Mouse (Mus musculus) hindbrain, embryonic 16.5 days (tissue): Measurements from ENCODE around the gene Mns1. TPM values are rescaled to one million over a fixed set of nuclear protein-coding genes. Genes with fewer than 3 reads are reported as not detected.

Experiments
- ATAC-seq: fragments of 200-750 bp; cut with Nextera tagmentation; 2 replicates; pipeline ENCODE4 v1.8.0; 2017; ENCODE audit warnings: moderate TSS enrichment, moderate library complexity
- H3K27ac ChIP-seq: fragments of 300-500 bp; sonication (generic); 2 replicates; pipeline ENCODE4 v1.5.1; 2014; ENCODE audit warnings: low read depth, mild to moderate bottlenecking, control low read depth, low read length, moderate library complexity
- H3K27me3 ChIP-seq: fragments of 300-500 bp; sonication (generic); replicated peaks from 2 replicates; pipeline ENCODE4 v1.6.1; 2014; ENCODE audit warnings: low read length; ENCODE audit not compliant: control insufficient read depth, insufficient read depth
- H3K36me3 ChIP-seq: fragments of 300-500 bp; sonication (generic); 2 replicates; pipeline ENCODE4 v1.6.1; 2014; ENCODE audit warnings: mild to moderate bottlenecking, low read length, moderate library complexity, mixed read lengths; ENCODE audit not compliant: control insufficient read depth, insufficient read depth
- H3K4me1 ChIP-seq: fragments of 300-500 bp; sonication (generic); 2 replicates; pipeline ENCODE4 v1.6.1; 2014; ENCODE audit warnings: low read depth, low read length; ENCODE audit not compliant: control insufficient read depth, insufficient read depth
- H3K4me2 ChIP-seq: fragments of 300-500 bp; sonication (generic); 2 replicates; pipeline ENCODE4 v1.6.1; 2014; ENCODE audit warnings: mild to moderate bottlenecking, low read length, control low read depth, moderate library complexity
- H3K4me3 ChIP-seq: fragments of 300-500 bp; sonication (generic); 2 replicates; pipeline ENCODE4 v1.5.1; 2014; ENCODE audit warnings: mild to moderate bottlenecking, low read length, control low read depth, moderate library complexity
- H3K9ac ChIP-seq: fragments of 300-500 bp; sonication (generic); 2 replicates; pipeline ENCODE4 v1.6.1; 2014; ENCODE audit warnings: low read depth, mild to moderate bottlenecking, control low read depth, low read length, moderate library complexity
- H3K9me3 ChIP-seq: fragments of 300-500 bp; sonication (generic); 2 replicates; pipeline ENCODE4 v1.6.1; 2014; ENCODE audit warnings: mild to moderate bottlenecking, low read length, moderate library complexity; ENCODE audit not compliant: control insufficient read depth
- WGBS: fragments of 180-500 bp; shearing (Covaris S2); extraction: QIAGEN DNeasy Blood & Tissue Kit; methylation state at CpG from one replicate; pipeline ENCODE4 v1.1.7; 2014; 5-methylcytosine and 5-hydroxymethylcytosine counted together
- polyA plus RNA-seq: library from polyadenylated mRNA; unstranded; fragments of >200 nt; fragmentation: Nextera tagmentation; extraction: Ambion mirVana; gene quantifications from 2 replicates; pipeline ENCODE4 v1.2.1, GENCODE M21; 2015

The Mns1 gene
- polyA plus RNA-seq, 1 experiment from 2014 or later = 9.2 TPM

DNA sequence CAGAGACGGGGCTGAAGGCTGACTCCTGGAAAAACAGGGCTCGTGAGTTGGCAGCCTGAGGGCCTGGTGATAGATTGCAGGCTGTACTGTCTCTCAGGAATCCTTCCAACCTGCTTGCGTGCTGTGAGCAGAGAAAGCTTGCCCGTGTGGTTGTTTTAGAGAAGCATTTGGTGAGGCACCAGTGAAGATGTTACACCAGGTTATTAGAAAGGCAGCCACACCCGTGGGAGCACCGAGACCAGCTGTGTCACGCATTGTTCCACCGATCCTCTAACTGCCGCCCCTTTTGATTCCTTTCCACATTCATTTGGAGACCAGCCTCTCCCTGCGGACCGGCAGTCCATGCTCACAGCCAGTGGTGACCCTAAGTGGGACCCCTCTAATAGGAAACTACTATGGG, 15.5 kb upstream of the Mns1 start:
- Histone ChIP-seq H3K4me1 (peaks cover 15% of the 10 kb centered on the region), H3K36me3 (no peaks in the 10 kb centered on the region), H3K4me3 (no peak overlapping the region), H3K9ac (peak overlapping the region; percentile 8; the same call in 1 of the 2 replicates), H3K27me3 (no peaks in the 10 kb centered on the region), H3K27ac (peak overlapping the region; percentile 49; the same call in 1 of the 2 replicates), H3K4me2 (no peak overlapping the region), H3K9me3 (no peaks in the 10 kb centered on the region)
- ATAC-seq = no peak
- WGBS = 38% methylated on average over 11 of the region's 11 CpGs

DNA sequence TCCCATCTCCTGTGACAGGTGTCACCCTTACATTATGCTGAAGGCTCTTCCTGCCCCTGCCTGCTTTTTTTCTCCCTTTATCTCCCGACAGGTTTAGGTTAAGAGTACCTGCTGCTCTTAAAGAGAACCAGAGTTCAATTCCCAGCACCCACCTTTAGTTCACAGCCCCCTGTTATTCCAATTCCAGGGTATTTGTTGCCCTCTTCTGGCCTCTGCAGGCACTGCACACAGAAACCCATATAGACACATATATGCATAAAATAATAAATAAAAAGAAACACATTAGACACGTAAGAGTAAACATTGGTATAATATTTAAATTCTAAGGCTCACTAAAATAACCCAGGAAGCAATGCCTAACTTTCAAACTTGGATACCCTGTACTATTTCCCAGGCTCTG, 15.1 kb upstream of the Mns1 start:
- Histone ChIP-seq H3K36me3 (no peaks in the 10 kb centered on the region), H3K9ac (no peak overlapping the region), H3K4me2 (no peak overlapping the region), H3K27ac (no peak overlapping the region), H3K4me3 (no peak overlapping the region), H3K4me1 (peaks cover 15% of the 10 kb centered on the region), H3K27me3 (no peaks in the 10 kb centered on the region), H3K9me3 (no peaks in the 10 kb centered on the region)
- no peak for ATAC-seq
- 82% methylated on average over 2 of the region's 2 CpGs for WGBS

DNA sequence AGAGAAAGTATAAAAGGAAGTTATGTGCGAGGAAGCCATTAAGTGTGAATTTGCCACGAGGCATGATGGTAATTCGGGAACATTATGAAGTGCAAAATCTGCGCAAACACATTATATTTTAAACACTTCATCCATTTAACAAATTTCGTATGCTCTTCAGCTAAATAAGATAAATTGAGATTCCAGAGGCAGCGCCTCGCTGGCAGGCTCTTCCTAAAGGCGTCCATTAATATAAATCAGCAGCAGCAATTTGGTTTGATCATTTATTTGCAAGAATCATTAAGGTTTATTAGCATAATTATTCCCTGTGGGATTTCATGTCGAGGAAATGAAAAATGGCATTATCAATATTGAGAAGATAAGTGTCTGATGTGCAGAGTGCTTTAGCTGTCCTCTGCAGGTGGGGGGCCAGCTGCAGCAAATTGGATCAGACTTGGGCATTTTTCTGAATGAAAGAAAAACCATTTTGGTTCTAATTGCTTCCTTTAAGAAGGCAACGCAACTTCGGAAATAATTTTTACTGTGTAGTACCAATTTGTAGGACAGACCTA, 12.4 kb upstream of the Mns1 start:
- Histone ChIP-seq H3K9ac (no peak overlapping the region), H3K4me1 (peaks cover 15% of the 10 kb centered on the region), H3K4me2 (peak overlapping the region; percentile 12; the same call in 1 of the 2 replicates), H3K9me3 (no peaks in the 10 kb centered on the region), H3K36me3 (no peaks in the 10 kb centered on the region), H3K27me3 (no peaks in the 10 kb centered on the region), H3K27ac (no peak overlapping the region), H3K4me3 (no peak overlapping the region)
- peak; percentile 31; the same call in 1 of the 2 replicates for ATAC-seq
- WGBS = 48% methylated on average over 11 of the region's 11 CpGs

DNA sequence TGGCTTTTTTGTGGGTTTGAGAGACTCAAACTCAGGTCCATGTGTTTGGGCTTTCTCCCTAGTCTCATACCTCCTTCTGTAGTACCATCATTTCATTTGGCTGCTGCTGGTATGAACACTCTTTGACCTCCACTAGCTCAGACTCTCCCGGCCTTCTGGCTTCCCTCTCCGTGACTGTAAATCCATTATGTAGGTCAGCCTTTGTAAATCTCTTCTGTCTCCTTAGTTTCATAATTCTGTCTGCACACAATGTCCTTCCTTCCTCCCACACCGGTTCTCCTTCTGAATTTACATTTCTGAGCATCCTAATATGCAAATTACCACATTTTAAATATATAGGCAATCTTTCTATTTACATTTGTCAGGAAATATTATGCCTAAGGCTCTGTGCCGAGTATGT, 9.9 kb upstream of the Mns1 start:
- Histone ChIP-seq H3K4me2 (no peak overlapping the region), H3K9me3 (no peaks in the 10 kb centered on the region), H3K27ac (no peak overlapping the region), H3K4me3 (no peak overlapping the region), H3K36me3 (no peaks in the 10 kb centered on the region), H3K9ac (no peak overlapping the region), H3K4me1 (peaks cover 3% of the 10 kb centered on the region; the same call in 1 of the 2 replicates), H3K27me3 (no peaks in the 10 kb centered on the region)
- 68% methylated on average over 4 of the region's 4 CpGs for WGBS
- no peak for ATAC-seq

DNA sequence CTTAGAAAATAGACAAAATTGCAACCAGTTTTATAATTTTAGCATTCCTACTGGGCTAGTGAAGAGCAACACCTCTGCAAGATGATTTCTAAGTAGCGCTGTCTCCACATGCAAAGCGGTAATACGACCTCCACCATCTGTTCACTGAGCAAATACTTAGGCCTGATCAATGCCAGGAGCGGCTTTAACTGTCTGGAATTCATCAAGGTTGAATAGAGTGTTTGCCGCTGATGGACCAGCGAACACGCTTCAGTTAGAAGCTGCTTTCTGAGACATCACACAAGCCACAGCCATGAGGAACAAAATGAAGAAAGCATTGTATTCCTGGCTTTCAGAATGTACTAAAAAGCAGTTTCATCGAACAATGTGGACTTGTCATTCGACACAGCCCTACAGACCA, 2.9 kb upstream of the Mns1 start:
- Histone ChIP-seq H3K27ac (no peak overlapping the region), H3K27me3 (no peaks in the 10 kb centered on the region), H3K4me1 (peaks cover 8% of the 10 kb centered on the region), H3K4me2 (no peak overlapping the region), H3K9me3 (no peaks in the 10 kb centered on the region), H3K36me3 (no peaks in the 10 kb centered on the region), H3K4me3 (no peak overlapping the region), H3K9ac (no peak overlapping the region)
- 44% methylated on average over 9 of the region's 9 CpGs for WGBS
- ATAC-seq = no peak

DNA sequence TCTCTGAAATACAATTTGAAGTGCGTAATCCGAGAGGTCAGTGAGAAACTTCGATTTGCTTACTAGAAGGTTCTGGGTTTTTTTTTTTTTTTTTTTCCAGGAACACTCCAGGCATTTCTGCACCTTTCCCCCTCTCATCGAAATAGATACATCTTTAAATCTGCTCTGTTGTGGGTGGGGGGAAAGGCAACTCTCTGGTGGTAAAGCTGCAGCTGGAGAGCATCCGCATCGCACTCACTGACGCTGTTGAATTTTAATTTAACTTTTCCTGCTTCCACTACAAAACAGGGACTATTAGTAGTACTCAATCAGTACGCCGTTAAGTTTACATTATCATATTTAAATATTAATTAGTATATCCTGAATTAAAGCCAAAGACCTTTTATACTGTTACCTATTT, 938 bp downstream of the Mns1 start:
- under 1% methylated on average over 9 of the region's 9 CpGs for WGBS
- Histone ChIP-seq H3K4me1 (peaks cover 8% of the 10 kb centered on the region), H3K4me2 (peak overlapping the region; percentile 99), H3K27ac (no peak overlapping the region), H3K27me3 (no peaks in the 10 kb centered on the region), H3K4me3 (peak overlapping the region; percentile 69), H3K36me3 (no peaks in the 10 kb centered on the region), H3K9ac (peak overlapping the region; percentile 69), H3K9me3 (no peaks in the 10 kb centered on the region)
- no peak for ATAC-seq

DNA sequence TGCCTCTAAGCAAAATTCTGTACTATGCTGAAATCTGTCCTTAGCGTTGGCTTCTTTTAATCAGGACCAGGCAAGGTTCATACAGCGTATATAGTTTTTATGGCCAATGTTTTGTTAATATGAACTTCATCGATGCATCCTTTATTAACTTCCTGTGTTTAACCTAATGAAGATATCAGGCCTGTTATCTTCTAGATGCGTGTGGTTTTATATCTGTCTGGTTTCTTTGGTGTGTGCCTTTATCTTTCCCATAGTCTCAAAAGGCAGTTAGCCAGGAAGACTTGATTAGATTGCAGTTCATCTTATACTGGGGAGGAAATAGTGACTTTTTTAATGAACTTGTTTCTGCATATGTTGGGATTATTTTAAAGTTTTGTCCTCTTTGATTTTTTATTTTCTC, 2.5 kb downstream of the Mns1 start:
- no peak overlapping the region for H3K9ac ChIP-seq
- WGBS = 98% methylated on average over 4 of the region's 4 CpGs
- no peak overlapping the region for H3K4me2 ChIP-seq
- H3K27ac ChIP-seq = no peak overlapping the region
- peaks cover 8% of the 10 kb centered on the region for H3K4me1 ChIP-seq
- no peaks in the 10 kb centered on the region for H3K27me3 ChIP-seq
- H3K9me3 ChIP-seq = no peaks in the 10 kb centered on the region
- H3K4me3 ChIP-seq = no peak overlapping the region
- H3K36me3 ChIP-seq = no peaks in the 10 kb centered on the region
- no peak for ATAC-seq

DNA sequence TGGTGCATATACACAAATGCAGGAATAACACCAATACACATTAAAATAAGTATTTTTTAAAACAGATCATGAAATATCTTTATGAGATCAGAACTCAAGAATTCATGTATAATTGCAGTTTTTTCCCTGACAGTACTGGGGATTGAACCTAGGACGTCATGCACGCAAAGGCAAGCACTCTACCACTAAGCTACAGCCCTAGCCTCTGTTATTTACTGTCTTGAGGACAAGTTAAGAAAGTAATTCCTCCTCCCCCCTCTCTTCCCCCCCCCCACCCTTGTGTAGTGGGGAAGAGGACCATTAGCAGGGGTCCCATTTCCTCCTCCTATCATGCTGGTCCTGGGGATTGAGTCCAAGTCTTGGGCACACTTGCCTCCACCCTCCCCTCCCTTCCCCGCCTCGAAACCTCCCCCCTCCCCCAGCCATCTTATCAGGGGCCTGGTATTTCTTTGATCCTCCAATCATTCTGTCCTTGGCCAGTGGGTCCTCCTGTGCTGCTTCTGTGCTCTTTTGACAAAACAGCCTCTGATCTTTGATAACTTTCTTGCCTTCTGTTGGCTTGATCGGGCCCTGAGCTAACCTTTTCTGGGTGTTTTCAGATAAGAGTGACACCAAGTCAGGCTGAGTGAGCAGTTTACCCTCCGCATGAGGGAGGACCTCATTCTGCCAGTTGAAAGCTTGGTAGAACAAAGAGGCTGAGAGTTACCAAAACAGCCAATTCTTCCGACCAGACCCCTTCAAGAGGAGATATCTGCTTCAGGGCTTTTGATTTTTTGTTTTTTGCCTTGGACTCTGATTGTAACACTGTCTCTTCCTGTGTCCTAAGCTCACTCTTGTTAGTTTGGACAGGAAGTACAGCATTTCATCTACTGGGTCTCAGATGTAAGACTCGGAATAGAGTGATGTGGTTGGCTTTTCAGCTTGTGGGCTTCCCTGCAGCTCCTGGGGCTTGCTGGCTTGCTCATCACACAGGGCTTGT, 3.4 kb downstream of the Mns1 start:
- Histone ChIP-seq H3K4me1 (peaks cover 8% of the 10 kb centered on the region), H3K4me3 (no peak overlapping the region), H3K9ac (no peak overlapping the region), H3K36me3 (no peaks in the 10 kb centered on the region), H3K9me3 (no peaks in the 10 kb centered on the region), H3K4me2 (no peak overlapping the region), H3K27me3 (no peaks in the 10 kb centered on the region), H3K27ac (no peak overlapping the region)
- ATAC-seq = no peak
- WGBS = 80% methylated on average over 8 of the region's 8 CpGs

DNA sequence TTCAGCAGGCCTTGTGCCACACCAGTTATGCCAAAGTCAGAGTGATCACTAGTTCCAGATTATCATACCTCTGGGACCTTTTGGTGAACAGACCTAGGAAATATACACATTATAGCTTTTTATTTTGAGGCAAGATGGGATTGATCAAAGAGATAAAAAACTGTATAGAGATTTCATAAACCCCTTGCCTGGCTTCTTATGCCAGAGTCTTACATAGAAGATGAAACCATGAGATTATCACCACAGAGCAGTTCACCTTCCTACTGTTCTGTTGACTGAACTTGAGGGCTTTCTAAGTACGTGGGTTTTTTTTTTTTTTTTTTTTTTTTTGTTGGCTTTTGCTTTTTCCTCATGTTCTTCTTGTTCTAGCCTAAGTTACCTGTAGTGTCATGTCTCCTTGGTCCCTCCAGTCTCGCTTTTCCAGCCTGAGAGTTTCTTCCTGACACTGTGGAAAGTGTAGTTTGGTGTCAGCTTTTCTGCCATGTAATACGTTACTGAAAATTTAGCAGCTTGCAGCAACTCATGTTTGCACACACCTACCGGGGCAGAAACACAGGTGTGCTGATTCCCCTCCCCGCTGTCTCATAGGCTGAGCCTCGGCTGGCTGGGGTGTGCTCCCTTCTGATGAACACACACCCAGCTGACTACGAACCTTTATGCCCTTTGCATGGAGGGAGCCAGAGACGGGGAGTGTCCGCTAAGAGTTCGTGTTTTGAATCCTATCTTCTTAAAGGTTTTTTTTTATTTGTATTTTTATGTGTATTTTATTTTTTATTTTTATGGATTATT, 4.3 kb downstream of the Mns1 start:
- Histone ChIP-seq H3K27ac (no peak overlapping the region), H3K4me1 (peaks cover 8% of the 10 kb centered on the region), H3K4me3 (no peak overlapping the region), H3K36me3 (no peaks in the 10 kb centered on the region), H3K9ac (no peak overlapping the region), H3K9me3 (no peaks in the 10 kb centered on the region), H3K27me3 (no peaks in the 10 kb centered on the region), H3K4me2 (no peak overlapping the region)
- no peak for ATAC-seq
- 93% methylated on average over 10 of the region's 10 CpGs for WGBS
